Mouse (Mus musculus): ENCODE measurements around the gene Adam19.
"Not testable (repeated sequence)": the region's sequence is repeated elsewhere in the genome, so short reads cannot be mapped to it uniquely, and the experiment has no call there.

Adam19 gene

DNA sequence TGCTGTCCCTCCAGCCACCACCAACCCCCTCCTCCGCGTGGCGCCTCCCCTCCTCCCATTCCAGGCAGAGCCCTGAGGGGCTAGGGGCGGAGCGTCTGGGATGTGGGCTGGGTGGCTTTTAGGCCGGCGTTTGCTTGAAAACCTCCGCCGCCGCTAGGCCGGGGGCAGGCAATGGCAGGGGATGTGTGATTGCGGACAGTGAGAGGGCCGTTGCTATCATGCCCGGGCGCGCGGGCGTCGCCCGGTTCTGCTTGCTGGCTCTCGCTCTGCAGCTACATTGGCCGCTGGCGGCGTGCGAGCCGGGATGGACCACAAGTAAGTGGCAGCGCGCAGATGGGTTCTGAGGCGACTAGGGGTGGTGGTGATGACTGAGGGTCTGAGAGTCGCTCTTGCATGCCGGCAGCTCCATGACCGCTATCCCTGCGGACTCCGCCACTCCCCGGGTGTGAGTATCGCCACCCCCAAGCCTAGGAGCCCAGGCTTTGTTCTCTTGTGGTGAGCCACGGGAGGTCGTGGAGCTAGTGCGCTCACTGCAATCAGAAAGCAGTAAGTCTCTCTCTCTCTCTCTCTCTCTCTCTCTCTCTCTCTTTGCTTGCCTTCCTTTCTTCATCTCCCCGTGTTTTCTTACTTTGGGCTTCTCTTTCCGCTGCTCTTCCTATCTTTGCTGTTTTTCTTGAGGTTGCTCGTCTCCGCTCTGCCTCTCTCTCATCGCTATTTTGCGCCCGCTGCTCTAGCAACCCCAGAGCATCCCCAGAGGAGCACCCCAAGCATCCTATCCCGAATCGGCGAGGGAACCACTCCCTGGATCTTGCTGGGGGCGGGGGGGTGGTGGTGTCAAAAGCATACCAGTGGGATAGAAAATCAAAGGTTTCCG, at the start of gene Adam19:
Gene Adam19 (plus strand): TSS at position 97 of the 874 bp plus-strand sequence.
- peak; percentile 90 for DNase-seq (ENCODE audit: low spot score)

DNA sequence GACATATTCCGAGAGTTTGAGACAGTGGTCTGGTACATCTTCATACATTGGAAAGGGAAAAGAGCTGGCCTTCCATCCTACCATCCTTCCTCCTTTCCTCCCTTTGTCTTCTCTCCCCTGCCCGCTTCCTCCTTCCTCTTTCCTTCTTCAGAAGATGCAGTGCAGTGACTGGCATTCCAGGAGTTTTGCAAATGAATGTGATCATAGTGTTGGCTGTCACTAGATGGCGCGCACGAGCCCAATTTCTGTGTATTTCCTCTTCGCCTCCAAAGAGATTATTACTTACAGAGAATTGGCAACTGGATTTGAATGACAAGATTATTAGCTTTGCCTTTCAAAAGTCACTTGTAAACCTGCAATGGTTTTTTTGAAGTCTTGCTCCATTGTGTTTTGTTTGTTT, 39.7 kb upstream of the Adam19 start:
- peak; percentile 89 for DNase-seq (ENCODE audit: low spot score)

DNA sequence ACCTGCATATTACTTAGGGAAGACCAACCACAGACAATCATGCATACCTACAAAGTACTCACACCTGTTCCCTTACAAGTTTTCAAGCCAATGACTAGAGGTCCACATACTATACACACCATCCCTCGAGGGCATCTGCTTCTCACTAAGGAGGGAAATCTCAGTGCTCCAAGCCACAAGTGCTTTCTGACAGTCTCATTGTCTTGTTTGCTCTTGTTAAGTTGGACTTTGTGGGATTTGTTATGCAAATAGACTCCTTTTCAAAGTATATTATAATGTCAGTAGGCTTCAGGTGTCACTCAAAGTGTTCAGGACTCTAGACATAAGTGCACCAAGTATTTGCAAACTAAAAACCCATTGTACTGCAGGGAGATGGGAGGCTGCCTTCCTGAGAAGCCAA, 35.5 kb upstream of the Adam19 start:
- DNase-seq (ENCODE audit: low spot score): no peak

DNA sequence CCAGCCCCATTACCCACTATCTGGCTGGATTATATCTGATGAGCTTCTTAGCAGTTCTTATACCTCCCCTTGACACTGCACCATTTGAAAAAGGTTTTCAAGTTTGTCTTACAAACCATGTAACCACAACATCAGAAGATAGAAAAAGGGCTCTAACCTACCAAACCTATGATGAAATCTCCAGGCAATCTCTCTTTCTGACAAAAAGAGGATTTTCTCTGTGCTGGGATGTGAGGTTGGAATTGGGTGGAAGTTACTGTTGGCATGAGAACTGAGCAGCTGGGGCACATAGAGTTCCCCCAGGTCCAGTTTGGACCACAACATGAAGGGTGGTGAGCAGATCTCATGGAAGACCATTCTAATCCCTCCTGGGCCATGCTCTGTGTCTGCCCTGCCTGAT, 33.9 kb upstream of the Adam19 start:
- no peak for DNase-seq (ENCODE audit: low spot score)

DNA sequence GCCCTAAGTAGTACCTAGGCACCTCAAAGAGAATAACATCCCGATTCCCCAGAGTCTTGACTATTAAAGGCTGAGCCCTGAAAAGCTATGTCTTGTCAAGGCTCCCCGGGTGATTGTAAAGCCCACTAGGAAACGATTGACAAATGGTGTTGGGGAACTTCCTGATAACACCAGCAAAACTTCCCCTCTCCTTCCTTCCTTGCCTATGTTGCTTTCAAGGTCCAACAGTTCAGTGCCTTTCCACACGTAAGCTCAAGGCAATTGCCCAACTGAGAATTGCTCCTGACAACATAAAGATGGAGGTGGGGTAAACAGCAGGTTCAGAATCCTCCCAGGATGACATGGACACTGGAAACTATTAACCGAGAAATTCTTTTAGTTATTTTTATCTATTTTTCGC, 32.8 kb upstream of the Adam19 start:
- DNase-seq (ENCODE audit: low spot score): no peak

DNA sequence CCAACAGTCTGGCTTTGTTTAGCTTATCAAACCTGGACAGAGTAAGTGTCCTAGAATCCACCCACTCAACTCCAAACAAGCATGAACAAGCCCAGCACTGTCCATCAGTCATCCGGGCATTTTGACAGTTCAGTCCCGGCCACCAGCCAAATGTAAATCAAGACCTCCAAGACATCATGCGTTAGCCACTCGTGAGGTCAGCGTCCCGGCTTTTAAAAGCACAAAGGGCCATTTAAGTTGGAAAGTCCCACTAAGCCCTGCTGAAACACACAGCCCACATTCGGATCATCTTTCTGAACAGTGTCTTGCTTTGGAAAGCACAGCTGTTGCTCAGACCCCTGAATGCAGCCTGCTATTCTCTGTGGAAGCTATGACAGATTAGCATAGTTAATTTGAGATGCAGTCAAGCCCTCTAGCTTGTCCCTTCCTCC, 29.8 kb upstream of the Adam19 start:
- DNase-seq (ENCODE audit: low spot score): peak; percentile 54

DNA sequence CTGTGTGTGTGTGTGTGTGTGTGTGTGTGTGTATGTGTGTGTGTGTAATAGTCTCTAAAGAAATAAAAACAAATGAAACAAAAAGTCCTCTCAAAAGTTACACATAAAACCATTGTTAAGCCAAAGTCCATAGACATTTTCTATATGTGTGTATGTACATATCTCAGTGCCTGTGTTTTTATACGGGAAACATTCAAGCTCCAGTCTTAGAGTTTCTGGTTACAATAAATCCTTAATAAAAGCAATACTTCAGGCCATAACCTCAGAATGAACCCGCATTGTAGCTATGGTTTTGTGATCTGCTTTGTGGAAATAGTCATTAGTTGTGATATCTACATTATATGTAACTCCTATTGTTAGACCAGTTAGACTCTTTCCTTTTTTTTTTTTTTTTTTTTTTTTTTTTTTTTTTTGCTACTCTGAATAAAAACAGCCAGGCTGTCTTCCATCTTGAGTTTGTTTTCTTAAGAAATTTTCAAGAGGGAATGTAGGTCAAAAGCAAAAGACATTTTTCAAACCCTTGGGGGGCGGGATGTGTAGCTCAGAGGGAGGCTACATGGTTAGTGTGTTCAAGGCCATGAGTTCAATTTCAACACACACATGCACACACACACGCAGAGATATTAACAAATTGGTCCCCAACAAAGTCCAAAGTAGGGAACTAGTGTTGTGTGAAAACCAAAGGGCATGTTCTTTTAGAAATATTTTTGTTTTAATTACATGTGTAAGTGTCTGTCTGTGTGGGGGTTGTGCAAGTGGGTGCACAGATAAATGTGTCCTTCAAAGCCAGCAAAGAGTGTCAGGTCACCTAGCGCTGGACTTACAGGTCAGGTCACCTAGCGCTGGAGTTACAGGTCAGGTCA, 27.6 kb upstream of the Adam19 start:
- DNase-seq (ENCODE audit: low spot score): no peak

DNA sequence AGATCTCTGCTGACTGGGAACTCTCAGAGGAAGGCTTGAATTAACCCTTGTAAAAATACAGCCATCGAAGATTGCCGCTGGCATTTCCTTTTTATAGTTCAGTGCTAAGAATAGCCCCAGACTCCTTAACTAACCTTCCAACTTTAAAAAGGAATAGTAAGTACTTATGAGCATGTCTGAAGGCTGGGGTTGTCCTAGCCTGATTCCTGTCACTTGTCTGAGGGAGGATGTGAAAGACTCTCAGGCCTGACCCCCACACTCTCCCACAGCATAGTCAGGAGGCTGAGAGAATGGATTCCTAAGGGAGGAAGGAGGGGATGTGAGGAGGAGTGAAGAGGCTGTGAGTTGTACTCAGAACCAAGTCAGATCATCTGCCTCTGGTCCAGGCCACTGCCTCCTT, 26.3 kb upstream of the Adam19 start:
- DNase-seq (ENCODE audit: low spot score): no peak

DNA sequence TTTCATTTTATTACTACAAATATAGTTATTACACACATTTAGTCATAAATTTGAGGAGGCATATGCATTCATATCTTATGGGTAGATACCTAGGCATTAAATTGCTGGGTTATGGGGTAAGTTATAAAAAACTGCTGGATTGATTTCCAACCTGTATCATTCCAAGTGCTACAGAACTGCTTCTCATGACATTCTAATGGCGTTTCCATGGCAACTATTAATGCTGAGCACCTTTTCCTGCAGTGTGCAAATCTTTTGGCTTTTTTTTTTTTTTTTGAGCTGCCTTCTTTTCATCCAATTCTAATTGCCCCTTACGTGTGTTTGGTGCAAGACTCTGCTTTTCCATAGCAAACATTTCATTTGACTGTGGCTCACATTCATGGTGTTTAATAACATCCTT, 25.8 kb upstream of the Adam19 start:
- no peak for DNase-seq (ENCODE audit: low spot score)

DNA sequence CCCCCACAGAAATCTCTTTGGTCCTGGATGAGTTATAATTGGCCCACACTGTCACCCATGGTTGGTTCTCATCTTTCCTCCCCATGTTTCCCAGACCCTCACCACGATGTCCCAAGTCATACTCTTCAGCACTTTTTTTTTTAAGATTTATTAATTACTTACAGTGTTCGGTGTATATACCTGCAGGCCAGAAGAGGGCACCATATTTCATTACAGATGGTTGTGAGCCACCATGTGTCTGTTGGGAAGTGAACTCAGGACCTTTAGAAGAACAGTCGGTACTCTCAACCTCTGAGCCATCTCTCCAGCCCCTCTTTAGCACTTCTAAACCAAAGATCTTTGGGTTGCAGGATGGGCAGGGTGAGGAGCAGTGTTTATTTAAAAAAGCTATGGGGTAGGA, 24.3 kb upstream of the Adam19 start:
- DNase-seq (ENCODE audit: low spot score): no peak

DNA sequence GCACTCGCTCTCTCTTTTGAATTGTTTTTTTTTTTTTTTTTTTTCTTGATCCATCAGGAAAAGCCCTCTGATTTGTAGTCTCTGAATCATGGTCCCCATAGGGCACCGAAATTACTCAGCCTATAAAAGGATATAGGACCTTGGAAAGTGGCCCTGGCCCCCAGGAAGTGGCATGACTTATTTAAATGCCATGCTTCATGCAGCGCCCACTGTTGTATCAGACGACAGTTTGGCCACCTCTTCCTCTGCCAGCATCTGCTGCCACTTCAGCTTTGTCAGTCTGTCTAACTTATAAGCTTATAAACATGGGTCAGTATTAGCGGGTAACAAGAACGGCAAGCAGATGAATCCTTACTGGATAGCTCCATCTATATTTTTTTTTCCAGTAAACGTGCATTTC, 22.8 kb upstream of the Adam19 start:
- no peak for DNase-seq (ENCODE audit: low spot score)

DNA sequence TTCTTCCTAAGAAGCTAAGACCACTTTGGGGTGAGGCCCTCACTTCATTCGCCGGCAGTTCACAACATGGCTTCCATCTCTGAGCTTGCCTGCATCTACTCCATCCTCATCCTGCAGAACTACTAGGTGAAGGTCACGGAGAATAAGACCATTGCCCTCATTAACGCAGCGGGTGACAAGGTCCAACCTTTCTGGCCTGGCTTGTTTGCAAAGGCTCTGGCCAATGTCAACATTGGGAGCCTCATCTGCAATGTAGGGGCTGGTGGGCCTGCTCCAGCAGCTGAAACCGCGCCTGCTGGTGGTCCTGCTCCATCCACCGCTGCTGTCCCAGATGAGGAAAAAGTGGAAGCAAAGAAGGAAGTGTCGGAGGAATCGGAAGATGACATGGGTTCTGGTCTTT, 19.4 kb upstream of the Adam19 start:
- no peak for DNase-seq (ENCODE audit: low spot score)

DNA sequence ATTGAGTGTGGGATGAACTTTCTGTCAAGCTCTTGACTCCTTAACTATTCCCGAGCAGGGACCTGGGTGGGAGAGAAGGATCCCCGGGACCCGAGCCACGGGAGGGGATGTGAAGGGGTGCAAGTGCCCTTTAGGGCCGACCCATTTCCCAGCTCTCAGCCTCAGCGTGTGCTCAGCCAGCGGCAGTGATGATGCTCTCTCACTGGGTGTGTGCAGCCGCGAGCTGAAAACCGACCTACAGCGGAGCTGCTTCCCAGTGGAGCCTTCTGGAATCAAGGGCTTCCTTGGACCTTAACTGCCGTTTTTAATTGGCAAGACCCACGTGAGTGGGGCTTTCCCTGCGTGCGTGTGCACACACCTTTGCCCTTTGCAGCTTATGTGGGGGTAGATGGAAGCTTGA, 16.9 kb upstream of the Adam19 start:
- DNase-seq (ENCODE audit: low spot score): no peak

DNA sequence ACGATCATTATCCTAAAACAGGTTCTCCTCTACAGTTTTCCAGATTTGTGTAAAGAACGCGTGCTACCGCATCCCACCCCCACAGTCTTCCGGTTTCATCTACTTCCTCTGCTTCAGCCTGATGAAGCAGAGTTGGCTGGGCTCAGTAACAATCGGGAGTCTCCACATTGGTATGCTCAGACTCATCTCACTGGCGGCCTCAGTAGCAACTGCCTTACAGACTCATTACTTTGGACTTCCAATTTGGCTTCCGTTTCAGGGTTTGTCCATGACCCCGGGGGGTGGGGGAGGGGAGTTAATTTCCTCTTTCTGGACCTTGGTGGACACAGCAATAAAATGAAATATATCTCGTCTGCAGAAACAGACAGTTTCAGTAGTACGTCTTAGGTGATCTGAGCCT, 16.5 kb upstream of the Adam19 start:
- peak; percentile 36 for DNase-seq (ENCODE audit: low spot score)

DNA sequence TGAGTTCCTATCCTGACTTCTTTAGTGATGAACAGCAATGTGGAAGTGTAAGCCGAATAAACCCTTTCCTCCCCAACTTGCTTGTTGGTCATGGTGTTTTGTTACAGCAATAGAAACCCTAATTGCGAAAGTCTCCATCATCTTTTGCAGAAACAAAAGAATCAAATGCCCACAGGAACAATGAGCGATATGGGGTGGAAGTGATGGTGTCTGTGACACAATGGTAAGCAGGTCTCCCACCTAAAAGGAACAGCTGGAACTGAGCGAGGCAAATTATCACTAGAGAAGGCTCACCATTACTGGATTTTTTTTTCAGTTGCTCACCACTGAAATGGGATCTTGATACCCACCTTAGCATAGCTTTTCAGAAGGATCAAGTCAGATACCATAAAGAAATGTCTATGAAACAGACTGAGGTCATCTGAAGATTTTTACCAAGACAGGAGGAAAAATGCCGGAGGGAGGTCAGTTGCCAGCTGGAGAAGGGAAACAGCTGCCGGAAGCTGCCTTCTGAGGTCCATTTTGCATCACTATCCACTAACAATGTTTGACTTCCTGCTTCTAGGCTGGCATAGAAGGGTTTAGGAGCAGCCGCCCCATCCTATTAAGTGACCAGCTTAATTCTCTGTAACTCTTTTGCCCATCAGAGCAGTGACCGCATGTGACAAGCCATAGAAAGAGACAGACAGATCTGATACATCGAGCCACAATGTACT, 14.8 kb upstream of the Adam19 start:
- no peak for DNase-seq (ENCODE audit: low spot score)

DNA sequence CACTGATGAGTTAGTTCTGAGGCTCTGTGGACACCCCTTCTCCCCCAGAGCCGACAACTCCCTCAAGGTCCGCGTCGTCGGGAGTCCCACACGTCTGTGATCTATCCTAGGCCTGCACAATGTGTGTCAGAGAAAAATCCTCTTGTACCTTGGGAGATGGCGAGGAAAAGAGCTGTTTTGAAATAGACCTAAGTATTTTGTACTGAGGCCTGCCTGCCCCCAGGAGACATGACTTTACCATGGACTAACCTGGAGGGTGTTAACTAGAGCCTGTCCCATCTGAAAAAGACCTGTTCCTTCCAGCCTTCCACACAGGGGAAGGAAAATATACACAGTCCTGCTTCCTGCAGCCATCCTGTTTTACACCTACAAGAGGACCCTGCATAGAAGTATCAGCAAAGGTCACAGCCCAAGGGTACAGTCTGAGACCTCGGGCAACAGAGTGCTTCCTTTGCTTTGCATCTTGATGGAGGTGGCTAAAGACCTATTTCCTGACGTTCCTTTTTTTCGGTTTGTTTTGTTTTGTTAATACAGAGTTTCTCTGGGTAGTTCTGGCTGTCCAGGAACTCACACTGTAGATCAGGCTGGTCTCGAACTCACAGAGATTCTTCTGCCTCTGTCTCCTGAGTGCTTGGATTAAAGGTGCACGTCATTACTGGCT, 14.1 kb upstream of the Adam19 start:
- no peak for DNase-seq (ENCODE audit: low spot score)

DNA sequence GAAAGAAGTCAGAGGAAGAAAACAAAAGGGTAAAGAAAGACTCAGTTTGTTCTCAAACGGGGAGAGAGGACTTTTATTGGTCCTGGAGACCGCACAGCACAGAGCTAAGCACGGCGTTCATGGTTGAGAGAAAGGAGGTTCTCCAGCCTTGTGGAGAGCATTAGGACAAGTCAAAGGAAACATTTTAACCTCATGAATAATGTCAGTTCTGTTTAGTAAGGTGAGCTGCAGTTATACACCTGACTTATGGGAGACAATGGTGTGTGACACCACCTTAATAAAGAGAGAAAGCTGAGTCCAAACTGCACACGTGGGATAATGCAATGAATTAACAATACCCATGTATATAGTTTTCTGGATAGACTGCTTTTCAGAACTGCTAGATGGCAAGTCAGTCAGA, 11.0 kb upstream of the Adam19 start:
- no peak for DNase-seq (ENCODE audit: low spot score)

DNA sequence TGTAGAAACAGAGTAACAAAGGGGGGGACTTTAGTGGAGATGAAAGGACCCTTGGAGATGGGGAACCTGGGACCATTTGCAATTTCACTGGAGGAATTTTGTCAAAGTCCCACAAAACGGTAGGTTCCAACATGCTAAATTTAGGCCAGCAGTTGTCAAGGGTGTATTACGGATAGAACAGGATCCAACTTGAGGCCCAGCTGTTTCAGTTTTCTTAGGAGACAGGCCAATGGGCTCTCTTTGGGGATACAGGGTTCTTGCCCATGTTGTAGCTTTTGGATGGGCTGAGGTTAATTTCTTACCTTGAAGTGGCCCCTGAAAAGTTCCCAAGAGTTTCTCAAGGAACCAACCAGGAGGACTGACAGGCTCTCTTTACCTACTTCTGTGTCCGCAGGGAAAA, 8.5 kb upstream of the Adam19 start:
- no peak for DNase-seq (ENCODE audit: low spot score)

DNA sequence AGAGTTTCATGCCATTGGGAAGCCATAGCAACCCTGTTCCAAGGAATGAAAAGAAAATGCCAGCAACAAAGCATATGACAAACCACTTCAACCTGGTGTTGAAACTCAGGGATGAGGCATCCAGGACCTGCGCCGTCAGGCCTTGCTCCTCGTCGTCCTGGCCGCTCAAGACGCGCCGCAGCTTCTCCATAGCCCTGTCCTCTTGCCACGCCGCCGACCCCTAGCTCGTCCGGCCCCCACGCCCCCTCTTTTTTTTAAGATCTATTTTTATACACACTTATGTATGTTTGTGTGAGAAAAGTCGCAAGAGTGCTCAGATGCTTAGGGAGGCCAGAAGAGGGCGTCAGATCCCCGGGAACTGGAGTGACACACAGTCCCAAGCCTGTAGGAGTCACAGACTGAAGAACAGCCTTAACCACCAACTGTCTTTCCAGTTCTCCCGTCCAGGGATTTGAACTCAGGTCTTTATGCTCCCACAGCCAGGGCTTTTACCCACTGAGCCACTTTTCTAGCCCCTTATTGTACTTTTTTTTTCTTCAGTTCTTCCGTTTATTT, 3.6 kb upstream of the Adam19 start, which contains the start of gene Gm12166:
Gene Gm12166 (minus strand): TSS at position 217 of the 555 bp plus-strand sequence.
- peak; percentile 74 for DNase-seq (ENCODE audit: low spot score)

DNA sequence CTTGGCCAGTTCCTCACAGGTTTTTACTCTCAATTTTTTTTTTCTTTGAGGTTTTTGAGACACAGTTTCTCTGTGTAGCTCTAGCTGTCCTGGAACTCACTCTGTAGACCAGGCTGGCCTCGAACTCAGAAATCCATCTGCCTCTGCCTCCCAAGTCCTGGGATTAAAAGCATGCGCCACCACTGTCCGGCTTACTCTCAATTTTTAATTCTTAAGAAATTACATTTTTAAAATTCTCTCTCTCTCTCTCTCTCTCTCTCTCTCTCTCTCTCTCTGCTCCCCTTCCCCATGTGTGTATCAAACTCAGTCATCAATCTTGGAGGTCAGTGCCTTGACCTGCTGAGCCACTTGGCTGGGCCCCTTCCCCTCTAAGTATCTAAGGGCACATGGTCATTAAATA, 2.3 kb upstream of the Adam19 start:
- DNase-seq (ENCODE audit: low spot score): not testable (repeated sequence)

DNA sequence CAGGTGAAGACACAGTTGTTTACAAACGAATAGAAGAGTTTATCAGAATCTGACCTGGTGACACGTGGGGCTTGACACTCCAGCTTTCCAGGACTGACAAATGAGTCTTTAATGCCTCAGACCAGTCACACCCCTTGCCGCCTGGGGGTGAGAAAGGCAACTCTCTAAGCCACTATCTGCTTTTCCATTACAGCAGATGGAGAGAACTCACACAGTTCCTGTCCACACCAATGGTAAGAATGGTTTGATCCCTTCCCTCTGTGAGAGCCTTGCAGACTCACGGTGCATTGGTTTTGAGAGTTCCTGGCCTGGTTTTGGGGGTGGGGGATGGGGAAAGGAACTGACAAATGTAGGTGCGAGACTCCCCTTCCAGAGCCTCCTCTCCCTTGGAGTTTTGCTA, 1.5 kb upstream of the Adam19 start:
- peak; percentile 29 for DNase-seq (ENCODE audit: low spot score)
